Mouse (Mus musculus) lung, postnatal 0 days (tissue): ENCODE data around the gene Fam19a2. TPM values are rescaled to one million over a fixed set of nuclear protein-coding genes. Genes with fewer than 3 reads are reported as not detected.

Source experiments
- ATAC-seq: fragments of 200-750 bp; cut with Nextera tagmentation; 2 replicates; pipeline ENCODE4 v1.8.0; 2017; ENCODE audit warnings: moderate library complexity
- DNase-seq: peaks from one replicate; pipeline ENCODE4 v3.0.0-alpha.2; 2016; ENCODE audit warnings: low spot score
- H3K27ac ChIP-seq: fragments of 300-500 bp; sonication (generic); 2 replicates; pipeline ENCODE4 v1.5.1; 2014; ENCODE audit warnings: antibody characterized with exemption, mild to moderate bottlenecking, low read length, mixed read lengths
- H3K27me3 ChIP-seq: fragments of 300-500 bp; sonication (generic); replicated peaks from 2 replicates; pipeline ENCODE4 v1.6.1; 2014; ENCODE audit warnings: low read length, mixed read lengths; ENCODE audit not compliant: insufficient read depth
- H3K36me3 ChIP-seq: fragments of 300-500 bp; sonication (generic); 2 replicates; pipeline ENCODE4 v1.6.1; 2014; ENCODE audit warnings: low read length, mixed read lengths; ENCODE audit not compliant: insufficient read depth
- H3K4me1 ChIP-seq: fragments of 300-500 bp; sonication (generic); 2 replicates; pipeline ENCODE4 v1.6.1; 2014; ENCODE audit warnings: antibody characterized with exemption, low read depth, low read length, mixed read lengths; ENCODE audit not compliant: insufficient read depth
- H3K4me2 ChIP-seq: fragments of 300-500 bp; sonication (generic); replicated peaks from 2 replicates; pipeline ENCODE4 v1.6.1; 2014; ENCODE audit warnings: low read depth, mild to moderate bottlenecking, low read length, moderate library complexity, mixed read lengths
- H3K4me3 ChIP-seq: fragments of 300-500 bp; sonication (generic); 2 replicates; pipeline ENCODE4 v1.5.1; 2014; ENCODE audit warnings: low read depth, low read length
- H3K9ac ChIP-seq: fragments of 300-500 bp; sonication (generic); replicated peaks from 2 replicates; pipeline ENCODE4 v1.6.1; 2014; ENCODE audit warnings: low read depth, mild to moderate bottlenecking
- H3K9me3 ChIP-seq: fragments of 300-500 bp; sonication (generic); 2 replicates; pipeline ENCODE4 v1.6.1; 2016; ENCODE audit warnings: low read length, mixed read lengths
- CTCF ChIP-seq: IDR thresholded peaks from 2 replicates; pipeline ENCODE4 v1.5.1; 2016; ENCODE audit warnings: antibody characterized with exemption, mild to moderate bottlenecking
- EP300 ChIP-seq: IDR thresholded peaks from 2 replicates; pipeline ENCODE4 v1.6.1; 2016; ENCODE audit warnings: antibody characterized with exemption, mild to moderate bottlenecking, control low read depth
- WGBS: fragments of 180-500 bp; shearing (Covaris S2); extraction: QIAGEN DNeasy Blood & Tissue Kit; methylation state at CpG from one replicate; pipeline ENCODE4 v1.1.7; 2014; 5-methylcytosine and 5-hydroxymethylcytosine counted together
- polyA plus RNA-seq: library from polyadenylated mRNA; unstranded; fragments of >200 nt; fragmentation: Nextera tagmentation; extraction: Ambion mirVana; gene quantifications from 2 replicates; pipeline ENCODE4 v1.2.1, GENCODE M21; 2015

Gene Fam19a2
- polyA plus RNA-seq, 1 experiment from 2014 or later = 0.24 TPM

- 86% methylated on average over 3 of the region's 3 CpGs for WGBS
- H3K9me3 ChIP-seq = no peaks in the 10 kb centered on the region
- no peaks in the 10 kb centered on the region for H3K27me3 ChIP-seq
- H3K9ac ChIP-seq = no peak overlapping the region
- no peak overlapping the region for H3K4me2 ChIP-seq
- DNase-seq (no peak), ATAC-seq (no peak)
- no peaks in the 10 kb centered on the region for H3K4me1 ChIP-seq
- H3K27ac ChIP-seq = no peak overlapping the region
- no peaks in the 10 kb centered on the region for H3K36me3 ChIP-seq
- TF ChIP-seq CTCF (no peak), EP300 (no peak)
- no peak overlapping the region for H3K4me3 ChIP-seq
Observed at GRCm38 (mm10) chr10:123514749-123515148, 251.0 kb downstream of the Fam19a2 start.

GRCm38 (mm10) chr10:123520613-123521012 lies 256.8 kb downstream of the Fam19a2 start:
- Histone ChIP-seq H3K36me3 (no peaks in the 10 kb centered on the region), H3K4me2 (no peak overlapping the region), H3K9me3 (0 out of 2 replicates have a peak, but pooled peaks cover 4% of the 10 kb centered on the region), H3K27me3 (no peaks in the 10 kb centered on the region), H3K4me1 (no peaks in the 10 kb centered on the region), H3K9ac (no peak overlapping the region), H3K27ac (no peak overlapping the region), H3K4me3 (no peak overlapping the region)
- WGBS = 51% methylated on average over 2 of the region's 2 CpGs
- no peak for TF ChIP-seq CTCF
- ATAC-seq (no peak), DNase-seq (no peak)

GRCm38 (mm10) chr10:123521203-123521602 lies 257.4 kb downstream of the Fam19a2 start:
- WGBS = 54% methylated on average over 6 of the region's 6 CpGs
- Histone ChIP-seq H3K27me3 (no peaks in the 10 kb centered on the region), H3K4me2 (0 out of 2 replicates have a peak overlapping the region, but pooled peaks have one; percentile 14), H3K4me3 (no peak overlapping the region), H3K4me1 (no peaks in the 10 kb centered on the region), H3K9ac (no peak overlapping the region), H3K36me3 (no peaks in the 10 kb centered on the region), H3K9me3 (0 out of 2 replicates have a peak, but pooled peaks cover 4% of the 10 kb centered on the region), H3K27ac (no peak overlapping the region)
- no peak for TF ChIP-seq EP300
- TF ChIP-seq CTCF = no peak
- ATAC-seq = peak; percentile 26; the same call in 1 of the 2 replicates
- no peak for DNase-seq

GRCm38 (mm10) chr10:123525424-123525823 lies 261.6 kb downstream of the Fam19a2 start:
- no peak for DNase-seq
- 0 out of 2 replicates have a peak, but pooled peaks cover 4% of the 10 kb centered on the region for H3K9me3 ChIP-seq
- no peaks in the 10 kb centered on the region for H3K27me3 ChIP-seq
- no peak for ATAC-seq
- WGBS = 82% methylated on average over 5 of the region's 5 CpGs
- H3K4me3 ChIP-seq = no peak overlapping the region
- no peak overlapping the region for H3K27ac ChIP-seq
- TF ChIP-seq CTCF (no peak), EP300 (no peak)
- H3K4me1 ChIP-seq = no peaks in the 10 kb centered on the region
- no peak overlapping the region for H3K4me2 ChIP-seq
- no peak overlapping the region for H3K9ac ChIP-seq
- no peaks in the 10 kb centered on the region for H3K36me3 ChIP-seq

- H3K9me3 ChIP-seq = 0 out of 2 replicates have a peak, but pooled peaks cover 4% of the 10 kb centered on the region
- H3K4me1 ChIP-seq = no peaks in the 10 kb centered on the region
- 68% methylated on average over 3 of the region's 3 CpGs for WGBS
- TF ChIP-seq EP300 (no peak), CTCF (no peak)
- ATAC-seq = no peak
- no peaks in the 10 kb centered on the region for H3K27me3 ChIP-seq
- H3K36me3 ChIP-seq = no peaks in the 10 kb centered on the region
- H3K4me3 ChIP-seq = no peak overlapping the region
- H3K27ac ChIP-seq = no peak overlapping the region
- H3K4me2 ChIP-seq = no peak overlapping the region
- no peak overlapping the region for H3K9ac ChIP-seq
- DNase-seq = no peak
Observed at GRCm38 (mm10) chr10:123526059-123526458, 262.3 kb downstream of the Fam19a2 start.

GRCm38 (mm10) chr10:123536143-123536542 lies 272.3 kb downstream of the Fam19a2 start:
- no peak overlapping the region for H3K4me3 ChIP-seq
- no peak overlapping the region for H3K9ac ChIP-seq
- ATAC-seq = no peak
- no peaks in the 10 kb centered on the region for H3K9me3 ChIP-seq
- DNase-seq = no peak
- H3K4me1 ChIP-seq = no peaks in the 10 kb centered on the region
- no peak for TF ChIP-seq EP300
- no peak overlapping the region for H3K27ac ChIP-seq
- WGBS = 66% methylated on average over 4 of the region's 4 CpGs
- H3K27me3 ChIP-seq = no peaks in the 10 kb centered on the region
- no peak overlapping the region for H3K4me2 ChIP-seq
- H3K36me3 ChIP-seq = no peaks in the 10 kb centered on the region

GRCm38 (mm10) chr10:123548391-123548790 lies 284.6 kb downstream of the Fam19a2 start:
- Histone ChIP-seq H3K4me3 (no peak overlapping the region), H3K4me2 (no peak overlapping the region), H3K4me1 (no peaks in the 10 kb centered on the region), H3K9ac (no peak overlapping the region), H3K27me3 (no peaks in the 10 kb centered on the region), H3K9me3 (no peaks in the 10 kb centered on the region), H3K27ac (no peak overlapping the region), H3K36me3 (no peaks in the 10 kb centered on the region)
- TF ChIP-seq CTCF (no peak), EP300 (no peak)
- DNase-seq (no peak), ATAC-seq (no peak)
- 67% methylated on average over 6 of the region's 6 CpGs for WGBS
